Mouse (Mus musculus): ENCODE measurements around the gene Oog4.

Oog4 gene

GRCm38 (mm10) chr4:143450224-143450623, at the start of gene Oog4:
Oog4 (minus strand) TSS chr4:143450324.
- POLR2A ChIA-PET: no interaction called here
- CTCF ChIA-PET: interaction anchor here in 1 of 4 experiments (0.5 kb wide), 1 partner anchor 154 kb away, joined by 3 read pairs; no protein-coding TSS in a partner anchor

DNA sequence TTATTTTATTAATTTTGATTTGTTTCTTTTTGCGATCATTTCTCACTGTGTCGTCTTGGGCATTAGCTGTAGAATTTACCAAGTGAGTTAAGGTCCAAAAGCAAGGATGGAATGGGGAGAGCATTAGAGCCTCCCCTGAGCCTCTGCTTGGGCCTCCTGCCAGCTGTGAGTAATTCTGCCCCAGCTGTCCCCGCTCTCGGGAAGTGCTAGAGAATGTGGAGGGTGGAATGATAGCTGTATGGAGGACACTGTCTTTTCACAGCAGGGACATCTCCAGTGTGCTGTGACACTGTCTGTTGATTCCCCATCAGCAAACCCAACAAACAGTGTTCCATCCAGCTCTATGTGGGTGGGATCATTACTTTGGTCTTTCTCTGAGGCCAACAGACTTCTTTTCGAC, 23.4 kb downstream of the Oog4 start:
- POLR2A ChIA-PET: interaction anchor here in 2 of 4 experiments (0.6 to 0.8 kb wide), 2 partner anchors 15 to 722 kb away, joined by 3 read pairs; partner anchors contain the start of gene Pramef8 (in 1 of the 2)

DNA sequence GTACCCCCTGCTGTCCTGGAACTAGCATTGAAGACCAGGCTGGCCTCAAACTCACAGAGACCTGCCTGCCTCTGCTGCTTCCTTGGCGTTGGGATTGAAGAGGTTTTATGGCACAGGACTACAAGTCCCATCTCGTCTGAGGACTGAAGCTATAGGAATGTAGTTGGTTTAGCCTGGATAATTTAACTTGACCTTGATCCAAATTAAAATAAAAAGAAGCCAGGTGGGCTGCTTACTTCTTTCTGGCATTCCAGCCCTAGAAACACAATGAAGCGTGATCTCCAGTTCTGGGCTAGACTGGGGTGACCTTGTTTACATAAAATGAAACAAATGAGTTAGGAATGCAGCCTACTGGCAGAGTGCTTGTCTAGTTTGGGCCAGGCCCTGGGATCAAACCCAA, 36.0 kb downstream of the Oog4 start:
- ChIA-PET POLR2A (interaction anchor here in 3 of 4 experiments (0.5 to 1.4 kb wide), 7 partner anchors 9 to 354 kb away, joined by 3 read pairs; no protein-coding TSS in a partner anchor), CTCF (interaction anchor here in 1 of 4 experiments (0.7 kb wide), 1 partner anchor 55 kb away, joined by 4 read pairs; no protein-coding TSS in a partner anchor)

More for the DNA sequence above, 23.4 kb downstream of the Oog4 start:
- CTCF ChIA-PET: interaction anchor here in 2 of 4 experiments (0.7 to 1.1 kb wide), 2 partner anchors 399 to 784 kb away, joined by 3 read pairs; no protein-coding TSS in a partner anchor

GRCm38 (mm10) chr4:143413621-143414020, 36.5 kb downstream of the Oog4 start:
- POLR2A ChIA-PET: interaction anchor here (0.5 to 1.4 kb wide), 9 partner anchors 8 to 899 kb away, joined by 3 to 5 read pairs (median 3); no protein-coding TSS in a partner anchor
- CTCF ChIA-PET: interaction anchor here in 1 of 4 experiments (0.7 kb wide), 1 partner anchor 54 kb away, joined by 4 read pairs; no protein-coding TSS in a partner anchor

DNA sequence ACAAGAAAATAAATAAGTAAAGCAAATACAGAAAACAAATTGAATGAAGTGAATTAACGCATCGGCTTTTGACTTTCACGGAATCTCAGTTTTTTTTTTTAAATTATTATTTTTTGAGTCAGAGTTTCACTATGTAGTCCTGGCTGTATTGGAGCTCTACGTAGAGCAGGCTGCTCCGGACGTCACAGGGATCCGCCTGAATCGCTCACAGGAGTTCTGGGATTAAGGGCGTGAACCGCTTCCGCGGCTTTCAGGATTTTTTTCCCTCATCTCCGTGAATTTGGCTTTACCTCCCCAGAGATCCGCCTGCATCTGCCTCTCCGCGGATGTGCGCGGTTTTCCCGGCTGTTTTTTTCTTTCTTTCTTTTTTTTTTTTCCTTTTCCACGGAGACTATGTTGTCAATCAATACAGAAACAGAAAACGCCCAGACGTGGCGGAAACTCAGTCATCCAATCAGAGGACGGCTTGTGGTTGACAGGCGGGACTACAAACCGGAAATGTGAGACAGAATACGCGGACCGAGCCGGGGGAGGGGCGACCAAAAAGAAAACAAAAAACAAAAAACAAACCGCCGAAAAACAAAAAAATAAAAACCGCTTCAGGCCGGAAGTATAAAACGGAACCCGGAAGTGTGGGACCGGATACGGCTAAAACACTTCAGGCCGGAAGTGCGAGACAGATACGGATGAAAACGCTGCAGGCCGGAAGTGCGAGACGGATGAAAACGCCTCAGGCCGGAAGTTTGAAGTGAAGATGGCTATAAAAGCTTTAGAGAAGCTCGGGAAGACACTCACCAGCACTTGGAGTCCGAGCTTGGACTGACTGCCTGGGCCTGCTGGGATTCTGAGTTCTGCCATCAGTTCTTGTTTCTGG, 37.7 kb downstream of the Oog4 start, which contains the start of gene Pramef8:
TSS of gene Pramef8 (plus strand) at position 208 of the 874 bp plus-strand sequence.
- POLR2A ChIA-PET: interaction anchor here (0.6 to 1.4 kb wide), 11 partner anchors 15 to 900 kb away, joined by 3 to 4 read pairs (median 3); partner anchors contain the start of gene Lrrc38 (in 1 of the 4)
- CTCF ChIA-PET: no interaction called here

DNA sequence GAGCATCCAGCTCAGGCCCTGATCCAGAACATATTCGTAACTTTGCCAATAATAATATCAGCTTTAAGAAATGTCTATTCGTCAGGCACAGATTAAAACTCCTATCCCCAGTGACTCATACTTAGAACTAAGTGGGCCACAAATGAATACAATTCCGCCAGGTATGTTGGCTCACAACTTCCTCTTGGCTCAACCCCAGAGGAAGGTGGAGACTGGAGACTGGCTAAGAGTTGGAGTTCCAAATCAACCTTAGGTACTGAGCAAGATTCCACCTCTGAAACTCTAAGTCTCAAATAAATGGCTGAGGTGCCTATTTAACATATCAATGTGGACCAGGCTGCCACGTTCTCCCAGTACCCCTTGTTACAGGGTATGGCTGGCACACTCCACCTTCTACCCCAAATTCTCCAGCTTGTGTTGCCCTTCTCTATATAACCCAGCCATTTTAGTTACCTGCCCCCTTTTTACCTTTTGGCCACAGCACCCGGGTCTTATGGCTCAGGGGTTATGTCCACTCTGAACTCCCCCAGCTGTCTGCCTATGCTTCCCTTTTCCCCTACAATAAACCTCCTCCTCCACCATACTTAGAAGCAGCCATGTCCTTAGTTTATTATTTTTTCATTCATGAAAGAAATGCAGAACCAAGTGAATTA, 38.4 kb downstream of the Oog4 start:
- CTCF ChIA-PET: interaction anchor here in 1 of 4 experiments (1.4 kb wide), 1 partner anchor 384 kb away, joined by 4 read pairs; no protein-coding TSS in a partner anchor

GRCm38 (mm10) chr4:143394181-143394580, 55.9 kb downstream of the Oog4 start, which contains the start of gene Pramel1:
Pramel1 (plus strand) TSS chr4:143394428.
- CTCF ChIA-PET: interaction anchor here in 1 of 4 experiments (1.0 kb wide), 1 partner anchor 14 kb away, joined by 3 read pairs; no protein-coding TSS in a partner anchor
- POLR2A ChIA-PET: interaction anchor here in 3 of 4 experiments (0.6 to 0.7 kb wide), 4 partner anchors 17 to 1502 kb away, joined by 3 to 6 read pairs (median 3); no protein-coding TSS in a partner anchor

More for the DNA sequence above, 38.4 kb downstream of the Oog4 start:
- POLR2A ChIA-PET: interaction anchor here in 3 of 4 experiments (0.5 to 1.4 kb wide), 12 partner anchors 10 to 422 kb away, joined by 3 to 5 read pairs (median 3); partner anchors contain the start of genes Lrrc38 (in 1 of the 3) and Pramel1 (in 1 of the 3)

- ChIA-PET CTCF (interaction anchor here in 2 of 4 experiments (1.0 to 1.2 kb wide), 2 partner anchors 9 kb away, joined by 4 read pairs; no protein-coding TSS in a partner anchor), POLR2A (interaction anchor here in 1 of 4 experiments (1.1 to 1.4 kb wide), 2 partner anchors 14 to 88 kb away, joined by 3 read pairs; no protein-coding TSS in a partner anchor)
Measured at GRCm38 (mm10) chr4:143388955-143389702, 61.0 kb downstream of the Oog4 start.
